Mouse (Mus musculus) layer of hippocampus, postnatal 36 days (tissue): ENCODE results near the gene Phf3. TPM values are rescaled to one million over a fixed set of nuclear protein-coding genes. Genes with fewer than 3 reads are reported as not detected.
A peak's percentile ranks its signal among the peaks of the same experiment; 100 is the strongest.
"Not testable (repeated sequence)": the region's sequence is repeated elsewhere in the genome, so short reads cannot be mapped to it uniquely, and the experiment has no call there.

ENCODE experiments used
- DNase-seq, 2 experiments: peaks; one replicate each; pipeline ENCODE4 v3.0.0; 2022
- total RNA-seq, 2 experiments: library from RNA; stranded (reverse); gene quantifications; 2 replicates each; pipeline ENCODE4 v1.2.3; 2021

Gene Phf3
- 100 to 1,000 TPM in 1 of 2 experiments, 10 to 100 TPM in 1; 80.0 to 102 TPM for total RNA-seq

GRCm38 (mm10) chr1:30873541-30874260 is at the start of gene Phf3:
Phf3 (minus strand) TSS chr1:30873921.
- DNase-seq, result peak; percentile 88 to 89

- DNase-seq, result no peak
Observed at GRCm38 (mm10) chr1:30922237-30922636, 48.5 kb upstream of the Phf3 start.

GRCm38 (mm10) chr1:30921252-30921651 is 47.5 kb upstream of the Phf3 start:
- DNase-seq, result no peak

- no peak for DNase-seq
Observed at GRCm38 (mm10) chr1:30920620-30921177, 47.0 kb upstream of the Phf3 start.

- DNase-seq, result no peak
Observed at GRCm38 (mm10) chr1:30910172-30910571, 36.5 kb upstream of the Phf3 start.

- no peak for DNase-seq
Observed at GRCm38 (mm10) chr1:30908797-30909196, 35.1 kb upstream of the Phf3 start.

GRCm38 (mm10) chr1:30903480-30904218 is 29.9 kb upstream of the Phf3 start:
- DNase-seq, result no peak

- no peak for DNase-seq
Observed at GRCm38 (mm10) chr1:30898691-30899090, 25.0 kb upstream of the Phf3 start.

GRCm38 (mm10) chr1:30895366-30895765 is 21.6 kb upstream of the Phf3 start:
- DNase-seq, result not testable (repeated sequence)

GRCm38 (mm10) chr1:30883806-30884205 is 10.1 kb upstream of the Phf3 start:
- not testable (repeated sequence) for DNase-seq

GRCm38 (mm10) chr1:30875746-30876145 is 2.0 kb upstream of the Phf3 start:
- no peak for DNase-seq

GRCm38 (mm10) chr1:30874261-30875131 is 775 bp upstream of the Phf3 start:
- DNase-seq, result no peak

- peak; percentile 45 to 58 for DNase-seq
Observed at GRCm38 (mm10) chr1:30872836-30873540, 733 bp downstream of the Phf3 start.

GRCm38 (mm10) chr1:30867786-30868185 is 5.9 kb downstream of the Phf3 start:
- no peak for DNase-seq

GRCm38 (mm10) chr1:30852518-30852917 is 21.2 kb downstream of the Phf3 start:
- no peak for DNase-seq

- no peak for DNase-seq
Observed at GRCm38 (mm10) chr1:30851920-30852319, 21.8 kb downstream of the Phf3 start.

- no peak for DNase-seq
Observed at GRCm38 (mm10) chr1:30850906-30851305, 22.8 kb downstream of the Phf3 start.

GRCm38 (mm10) chr1:30849955-30850354 is 23.8 kb downstream of the Phf3 start:
- no peak for DNase-seq

GRCm38 (mm10) chr1:30847706-30848105 is 26.0 kb downstream of the Phf3 start:
- DNase-seq, result no peak

- no peak for DNase-seq
Observed at GRCm38 (mm10) chr1:30839662-30840061, 34.1 kb downstream of the Phf3 start.

- DNase-seq, result no peak
Observed at GRCm38 (mm10) chr1:30835512-30835911, 38.2 kb downstream of the Phf3 start.

- DNase-seq, result no peak
Observed at GRCm38 (mm10) chr1:30832778-30833177, 40.9 kb downstream of the Phf3 start.
